Comparison of ENCODE assay signal across 9 mouse cellular contexts in genomic region chr1:35032619-35033018, GRCm38 (mm10).
DNase-seq lines count a peak whose midpoint lies in the region; ATAC-seq and TF ChIP-seq lines count a peak whose summit lies in the region.
"Had no signal": no experiment of that assay in that cellular context is flagged by ENCODE, and none has a peak within 500 bp of the region (broad histone marks: within the 10 kb centered on the region; RNA-seq: fewer than 3 reads in every experiment).

No protein-coding gene starts in this region.

- H3K27ac ChIP-seq in gastrocnemius, adult 2 months: no peak overlapping the region
- H3K27ac ChIP-seq in midbrain, postnatal 0 days (ENCODE audit: low read depth, low read length): no peak overlapping the region
- H3K27ac ChIP-seq in midbrain, embryonic 16.5 days (ENCODE audit: low read length): no peak overlapping the region
- H3K27ac ChIP-seq in hindbrain, postnatal 0 days: no peak overlapping the region

- ATAC-seq in midbrain, postnatal 0 days (ENCODE audit: low FRiP score): no peak
- ATAC-seq in midbrain, embryonic 16.5 days: no peak
- no peak for ATAC-seq in hindbrain, postnatal 0 days
- ATAC-seq in monocyte, adult 5-6 weeks (replicated peaks; ENCODE audit: insufficient number of reproducible peaks, low FRiP score, low TSS enrichment, poor library complexity, severe bottlenecking): no peak

- no peak overlapping the region for H3K9ac ChIP-seq in midbrain, postnatal 0 days (replicated peaks; ENCODE audit: low read length, poor library complexity, severe bottlenecking)
- no peak overlapping the region for H3K9ac ChIP-seq in midbrain, embryonic 16.5 days (ENCODE audit: low read depth, low read length)
- H3K9ac ChIP-seq in hindbrain, postnatal 0 days (replicated peaks; ENCODE audit: low read length): no peak overlapping the region

- no peaks in the 10 kb centered on the region for H3K9me3 ChIP-seq in midbrain, postnatal 0 days (ENCODE audit: low read length)
- H3K9me3 ChIP-seq in midbrain, embryonic 16.5 days (replicated peaks; ENCODE audit: control insufficient read depth, low read length, poor library complexity, severe bottlenecking): no peaks in the 10 kb centered on the region
- H3K9me3 ChIP-seq in hindbrain, postnatal 0 days (ENCODE audit: low read length): no peaks in the 10 kb centered on the region

- no peak for DNase-seq in gastrocnemius, adult 2 months
- DNase-seq in gastrocnemius, postnatal 4 days (ENCODE audit: low spot score in 2 of 2): no peak
- DNase-seq in midbrain, postnatal 0 days (ENCODE audit: low spot score): peak; percentile 71
- peak; percentile 75 for DNase-seq in hindbrain, postnatal 0 days (ENCODE audit: low spot score)
- DNase-seq in right cerebral cortex, postnatal 4 days: peak; percentile 13
- DNase-seq in natural killer cell, adult 2 months (ENCODE audit: low spot score in 2 of 2): no peak

- 52% methylated on average over 4 of the region's 4 CpGs for WGBS in midbrain, postnatal 0 days
- WGBS in midbrain, embryonic 16.5 days: 65% methylated on average over 4 of the region's 4 CpGs
- 57% methylated on average over 4 of the region's 4 CpGs for whole genome bisulfite sequencing in hindbrain, postnatal 0 days

- no peak overlapping the region for H3K4me2 ChIP-seq in midbrain, postnatal 0 days (ENCODE audit: low read depth, low read length, poor library complexity, severe bottlenecking)
- no peak overlapping the region for H3K4me2 ChIP-seq in midbrain, embryonic 16.5 days (ENCODE audit: low read length)
- no peak overlapping the region for H3K4me2 ChIP-seq in hindbrain, postnatal 0 days (ENCODE audit: low read depth, low read length)

- H3K36me3 ChIP-seq in midbrain, postnatal 0 days (ENCODE audit: insufficient read depth, low read length): no peaks in the 10 kb centered on the region
- no peaks in the 10 kb centered on the region for H3K36me3 ChIP-seq in midbrain, embryonic 16.5 days (ENCODE audit: control insufficient read depth, insufficient read depth, low read length)
- H3K36me3 ChIP-seq in hindbrain, postnatal 0 days (ENCODE audit: insufficient read depth, low read length): no peaks in the 10 kb centered on the region

- H3K4me3 ChIP-seq in gastrocnemius, adult 2 months: no peak overlapping the region
- no peak overlapping the region for H3K4me3 ChIP-seq in midbrain, postnatal 0 days (ENCODE audit: low read depth, low read length)
- no peak overlapping the region for H3K4me3 ChIP-seq in midbrain, embryonic 16.5 days (ENCODE audit: low read depth, low read length)
- no peak overlapping the region for H3K4me3 ChIP-seq in hindbrain, postnatal 0 days (ENCODE audit: low read length)
- H3K4me3 ChIP-seq: erythroblast, embryonic 14.5 days had no signal

- H3K27me3 ChIP-seq in midbrain, postnatal 0 days (ENCODE audit: insufficient read depth, low read length): no peaks in the 10 kb centered on the region
- H3K27me3 ChIP-seq in midbrain, embryonic 16.5 days (ENCODE audit: control insufficient read depth, insufficient read depth, low read depth, low read length): no peaks in the 10 kb centered on the region
- no peaks in the 10 kb centered on the region for H3K27me3 ChIP-seq in hindbrain, postnatal 0 days (ENCODE audit: insufficient read depth, low read length)

- H3K4me1 ChIP-seq in midbrain, postnatal 0 days (ENCODE audit: insufficient read depth, low read length): no peaks in the 10 kb centered on the region
- H3K4me1 ChIP-seq in midbrain, embryonic 16.5 days (ENCODE audit: control insufficient read depth, insufficient read depth, low read length): no peaks in the 10 kb centered on the region
- H3K4me1 ChIP-seq in hindbrain, postnatal 0 days (ENCODE audit: insufficient read depth, low read length): no peaks in the 10 kb centered on the region

- peak; percentile 14; the same call in 1 of the 2 replicates for TF ChIP-seq CTCF in gastrocnemius, adult 2 months (IDR thresholded peaks at IDR 0.05)
- TF ChIP-seq CTCF in midbrain, postnatal 0 days (IDR thresholded peaks at IDR 0.05): peak; percentile 74
- TF ChIP-seq CTCF in hindbrain, postnatal 0 days (IDR thresholded peaks at IDR 0.05; ENCODE audit: low read depth): peak; percentile 61

- intact Hi-C loops in gastrocnemius, adult 2 months (cut with DNase I): no loop called here

Comparison
In these comparisons a context has a peak if more than half of its experiments do, and no peak if none do; other contexts are left out.
1. DNase-seq: peak in midbrain, postnatal 0 days (single experiment), hindbrain, postnatal 0 days (single experiment) and right cerebral cortex, postnatal 4 days (single experiment); none in gastrocnemius, adult 2 months (single experiment), gastrocnemius, postnatal 4 days (0 of 2) and natural killer cell, adult 2 months (0 of 2).
2. CTCF ChIP-seq: peak in every context shown above with its lines; median percentile 74 in midbrain, postnatal 0 days; 61 in hindbrain, postnatal 0 days; 14 in gastrocnemius, adult 2 months.